Mouse (Mus musculus): Measurements from ENCODE around the gene Tada3. TPM values are rescaled to one million over a fixed set of nuclear protein-coding genes. Genes with fewer than 3 reads are reported as not detected.

Gene Tada3
- total and polyA plus RNA-seq, 3 experiments, result 18.2 to 65.3 (median 35.2) TPM

DNA sequence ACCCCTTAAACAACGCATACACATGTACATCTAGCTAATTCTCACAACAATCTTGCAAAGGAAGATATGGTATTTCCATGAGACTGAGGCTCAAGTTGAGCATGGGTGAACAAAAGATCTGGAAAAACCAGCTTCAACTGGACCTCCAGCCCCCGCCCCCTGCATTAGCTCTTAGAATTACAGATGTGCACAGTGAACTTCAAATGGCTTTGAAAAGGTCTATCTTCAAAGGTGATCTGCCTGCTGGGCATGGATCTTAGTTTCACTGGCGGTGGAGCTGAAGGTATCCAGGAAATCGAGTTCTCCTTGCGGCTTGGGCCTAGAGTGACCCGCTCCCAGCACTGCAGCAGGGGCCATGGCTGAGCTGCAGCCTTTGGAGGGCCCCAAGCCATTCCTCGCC is 9.6 kb downstream of the Tada3 start:
- DNase-seq (ENCODE audit: low spot score), result no peak
- H3K4me3 ChIP-seq (ENCODE audit: low read depth, low read length), result no peak overlapping the region
- H3K27me3 ChIP-seq (ENCODE audit: insufficient read depth, low read length), result peaks cover 2% of the 10 kb centered on the region; the same call in 1 of the 2 replicates
- no peak for ATAC-seq (ENCODE audit: extremely low read depth, insufficient number of reproducible peaks, low FRiP score, poor library complexity, severe bottlenecking)
- H3K36me3 ChIP-seq (replicated peaks), result peaks cover 68% of the 10 kb centered on the region
- TF ChIP-seq GATA2 (IDR thresholded peaks at IDR 0.05; ENCODE audit: borderline replicate concordance, low read depth, low read length), result no peak
- no peak for TF ChIP-seq CTCF (IDR thresholded peaks at IDR 0.05; ENCODE audit: low read depth, low read length)
- no peak for TF ChIP-seq POLR2AphosphoS5 (IDR thresholded peaks at IDR 0.05; ENCODE audit: insufficient replicate concordance, low read depth, low read length)
- no peak for TF ChIP-seq GATA1 (IDR thresholded peaks at IDR 0.05; ENCODE audit: borderline replicate concordance, low read length)
- no peak for TF ChIP-seq TAL1 (conservative IDR thresholded peaks at IDR 0.05; ENCODE audit: low read depth, low read length)
- H3K4me1 ChIP-seq (ENCODE audit: insufficient read depth, low read depth, low read length), result peaks cover 3% of the 10 kb centered on the region
- H3K9me3 ChIP-seq (replicated peaks), result no peaks in the 10 kb centered on the region

GRCm38 (mm10) chr6:113367574-113367973 is 10.1 kb downstream of the Tada3 start:
- TF ChIP-seq GATA2 (IDR thresholded peaks at IDR 0.05; ENCODE audit: borderline replicate concordance, low read depth, low read length), result no peak
- Histone ChIP-seq H3K27me3 (ENCODE audit: insufficient read depth, low read length) (peaks cover 4% of the 10 kb centered on the region), H3K36me3 (replicated peaks) (peaks cover 62% of the 10 kb centered on the region)

DNA sequence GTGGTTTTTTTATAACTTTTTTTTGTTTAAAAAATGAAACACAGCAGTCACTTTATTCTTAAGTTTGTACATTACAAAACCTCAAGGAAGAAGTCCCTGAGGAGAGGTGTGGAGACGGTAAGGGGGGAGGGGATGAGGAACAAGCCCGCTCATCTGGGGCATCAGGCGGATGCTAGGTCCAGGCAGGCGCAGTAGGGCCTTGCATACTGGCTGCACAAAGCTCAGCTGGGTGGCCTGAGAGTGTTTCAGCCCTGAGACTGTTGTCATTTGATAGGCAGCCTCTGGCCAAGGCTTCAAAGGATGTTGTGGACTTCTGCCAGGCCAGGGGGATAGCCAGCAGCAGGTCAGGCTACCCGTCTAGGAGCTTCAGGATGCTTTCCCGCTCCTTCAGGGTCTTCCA is 11.0 kb downstream of the Tada3 start:
- Histone ChIP-seq H3K27me3 (ENCODE audit: insufficient read depth, low read length) (peaks cover 10% of the 10 kb centered on the region), H3K9me3 (replicated peaks) (no peaks in the 10 kb centered on the region), H3K4me3 (ENCODE audit: low read depth, low read length) (no peak overlapping the region), H3K36me3 (replicated peaks) (peaks cover 53% of the 10 kb centered on the region), H3K4me1 (ENCODE audit: insufficient read depth, low read depth, low read length) (peaks cover 3% of the 10 kb centered on the region)
- no peak for DNase-seq (ENCODE audit: low spot score)
- TF ChIP-seq TAL1 (conservative IDR thresholded peaks at IDR 0.05; ENCODE audit: low read depth, low read length), result no peak
- TF ChIP-seq GATA2 (IDR thresholded peaks at IDR 0.05; ENCODE audit: borderline replicate concordance, low read depth, low read length), result no peak
- TF ChIP-seq POLR2AphosphoS5 (IDR thresholded peaks at IDR 0.05; ENCODE audit: insufficient replicate concordance, low read depth, low read length), result no peak
- TF ChIP-seq GATA1 (IDR thresholded peaks at IDR 0.05; ENCODE audit: borderline replicate concordance, low read length), result no peak
- TF ChIP-seq CTCF (IDR thresholded peaks at IDR 0.05; ENCODE audit: low read depth, low read length), result no peak
- ATAC-seq (ENCODE audit: extremely low read depth, insufficient number of reproducible peaks, low FRiP score, poor library complexity, severe bottlenecking), result no peak

More at GRCm38 (mm10) chr6:113367574-113367973, 10.1 kb downstream of the Tada3 start:
- Histone ChIP-seq H3K4me3 (ENCODE audit: low read depth, low read length) (no peak overlapping the region), H3K9me3 (replicated peaks) (no peaks in the 10 kb centered on the region), H3K4me1 (ENCODE audit: insufficient read depth, low read depth, low read length) (peaks cover 3% of the 10 kb centered on the region)
- ATAC-seq (ENCODE audit: extremely low read depth, insufficient number of reproducible peaks, low FRiP score, poor library complexity, severe bottlenecking) (no peak), DNase-seq (ENCODE audit: low spot score) (no peak)

DNA sequence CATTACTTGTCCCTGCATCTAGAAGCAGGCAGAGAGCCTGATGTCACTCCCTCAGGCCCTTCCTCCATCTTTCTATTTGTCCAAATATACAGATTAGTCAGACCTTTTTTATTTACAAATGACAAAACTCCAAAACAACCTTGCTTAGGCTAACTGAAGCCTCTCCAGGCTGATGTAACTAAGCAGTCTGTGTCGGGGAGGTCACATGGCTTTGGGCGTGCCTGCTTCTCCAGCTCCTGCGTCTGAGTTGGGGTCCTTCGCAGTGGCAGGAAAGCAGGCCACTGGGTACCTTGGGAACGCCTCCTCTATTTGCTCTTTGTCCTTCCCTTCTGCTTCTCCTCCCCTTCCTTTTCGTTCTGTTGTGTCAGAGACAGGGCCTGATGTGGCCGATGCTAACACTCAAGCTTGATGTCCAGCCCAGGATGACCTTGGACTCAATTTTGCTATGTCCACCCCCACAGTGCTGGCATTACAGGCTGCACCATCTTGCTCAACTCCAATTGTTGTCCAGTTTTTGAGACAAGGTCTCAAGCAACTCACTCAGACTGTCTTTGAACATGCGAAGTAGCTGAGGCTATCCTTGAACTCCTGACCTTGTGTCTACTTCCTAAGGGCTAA is 13.1 kb downstream of the Tada3 start:
- TF ChIP-seq POLR2AphosphoS5 (IDR thresholded peaks at IDR 0.05; ENCODE audit: insufficient replicate concordance, low read depth, low read length) (no peak), CTCF (IDR thresholded peaks at IDR 0.05; ENCODE audit: low read depth, low read length) (no peak), GATA2 (IDR thresholded peaks at IDR 0.05; ENCODE audit: borderline replicate concordance, low read depth, low read length) (no peak), GATA1 (IDR thresholded peaks at IDR 0.05; ENCODE audit: borderline replicate concordance, low read length) (no peak), TAL1 (conservative IDR thresholded peaks at IDR 0.05; ENCODE audit: low read depth, low read length) (no peak)
- no peaks in the 10 kb centered on the region for H3K9me3 ChIP-seq (replicated peaks)
- H3K4me3 ChIP-seq (ENCODE audit: low read depth, low read length), result no peak overlapping the region
- peaks cover 33% of the 10 kb centered on the region for H3K36me3 ChIP-seq (replicated peaks)
- no peak for ATAC-seq (ENCODE audit: extremely low read depth, insufficient number of reproducible peaks, low FRiP score, poor library complexity, severe bottlenecking)
- H3K27me3 ChIP-seq (ENCODE audit: insufficient read depth, low read length), result peaks cover 16% of the 10 kb centered on the region
- peaks cover 3% of the 10 kb centered on the region for H3K4me1 ChIP-seq (ENCODE audit: insufficient read depth, low read depth, low read length)
- DNase-seq (ENCODE audit: low spot score), result no peak

- Histone ChIP-seq H3K27me3 (ENCODE audit: insufficient read depth, low read length) (peaks cover 23% of the 10 kb centered on the region), H3K4me3 (ENCODE audit: low read depth, low read length) (no peak overlapping the region), H3K36me3 (replicated peaks) (peaks cover 11% of the 10 kb centered on the region), H3K4me1 (ENCODE audit: insufficient read depth, low read depth, low read length) (peaks cover 3% of the 10 kb centered on the region), H3K9me3 (replicated peaks) (no peaks in the 10 kb centered on the region)
- TF ChIP-seq CTCF (IDR thresholded peaks at IDR 0.05; ENCODE audit: low read depth, low read length) (no peak), TAL1 (conservative IDR thresholded peaks at IDR 0.05; ENCODE audit: low read depth, low read length) (no peak), GATA1 (IDR thresholded peaks at IDR 0.05; ENCODE audit: borderline replicate concordance, low read length) (no peak), POLR2AphosphoS5 (IDR thresholded peaks at IDR 0.05; ENCODE audit: insufficient replicate concordance, low read depth, low read length) (no peak), GATA2 (IDR thresholded peaks at IDR 0.05; ENCODE audit: borderline replicate concordance, low read depth, low read length) (no peak)
- no peak for DNase-seq (ENCODE audit: low spot score)
- no peak for ATAC-seq (ENCODE audit: extremely low read depth, insufficient number of reproducible peaks, low FRiP score, poor library complexity, severe bottlenecking)
Measured at GRCm38 (mm10) chr6:113362241-113362640, 15.4 kb downstream of the Tada3 start.

DNA sequence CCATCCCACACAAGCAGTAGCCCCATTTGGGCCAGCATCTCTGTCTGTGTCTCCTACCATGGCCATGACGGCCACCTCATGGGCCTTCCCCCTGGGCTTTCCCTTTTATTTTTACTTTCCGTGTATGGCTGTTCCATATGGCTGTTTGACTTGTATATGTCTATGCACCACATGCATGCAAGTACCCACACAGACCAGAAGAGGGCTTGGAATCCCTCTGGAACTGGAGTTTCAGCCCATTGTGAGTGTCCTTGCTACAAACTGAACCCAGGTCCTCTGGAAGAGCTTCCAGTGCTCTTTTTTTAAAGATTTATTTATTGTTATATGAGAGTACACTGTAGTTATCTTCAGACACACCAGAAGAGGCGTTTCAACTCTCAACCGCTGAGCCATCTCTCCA is 16.2 kb downstream of the Tada3 start:
- Histone ChIP-seq H3K36me3 (replicated peaks) (peaks cover 4% of the 10 kb centered on the region), H3K4me3 (ENCODE audit: low read depth, low read length) (no peak overlapping the region), H3K9me3 (replicated peaks) (no peaks in the 10 kb centered on the region), H3K27me3 (ENCODE audit: insufficient read depth, low read length) (peaks cover 23% of the 10 kb centered on the region), H3K4me1 (ENCODE audit: insufficient read depth, low read depth, low read length) (peaks cover 3% of the 10 kb centered on the region)
- no peak for ATAC-seq (ENCODE audit: extremely low read depth, insufficient number of reproducible peaks, low FRiP score, poor library complexity, severe bottlenecking)
- TF ChIP-seq CTCF (IDR thresholded peaks at IDR 0.05; ENCODE audit: low read depth, low read length) (no peak), GATA1 (IDR thresholded peaks at IDR 0.05; ENCODE audit: borderline replicate concordance, low read length) (no peak), POLR2AphosphoS5 (IDR thresholded peaks at IDR 0.05; ENCODE audit: insufficient replicate concordance, low read depth, low read length) (no peak), TAL1 (conservative IDR thresholded peaks at IDR 0.05; ENCODE audit: low read depth, low read length) (no peak), GATA2 (IDR thresholded peaks at IDR 0.05; ENCODE audit: borderline replicate concordance, low read depth, low read length) (no peak)
- no peak for DNase-seq (ENCODE audit: low spot score)
